Mouse (Mus musculus) heart, postnatal 0 days (tissue): ENCODE measurements around the gene Bbs2. TPM values are rescaled to one million over a fixed set of nuclear protein-coding genes. Genes with fewer than 3 reads are reported as not detected.

Experiments used
- ATAC-seq: fragments of 200-750 bp; cut with Nextera tagmentation; 2 replicates; pipeline ENCODE4 v1.8.0; 2017; ENCODE audit warnings: low read depth, moderate number of reproducible peaks, moderate library complexity; ENCODE audit not compliant: insufficient read depth
- DNase-seq: peaks from one replicate; pipeline ENCODE4 v3.0.0-alpha.2; 2016; ENCODE audit warnings: low spot score
- H3K27ac ChIP-seq: fragments of 300-500 bp; sonication (generic); 2 replicates; pipeline ENCODE4 v1.5.1; 2014; ENCODE audit warnings: low read depth, mild to moderate bottlenecking
- H3K27me3 ChIP-seq: fragments of 300-500 bp; sonication (generic); 2 replicates; pipeline ENCODE4 v1.6.1; 2014; ENCODE audit warnings: low read length, mixed read lengths; ENCODE audit not compliant: control insufficient read depth, insufficient read depth
- H3K36me3 ChIP-seq: fragments of 300-500 bp; sonication (generic); replicated peaks from 2 replicates; pipeline ENCODE4 v1.6.1; 2014; ENCODE audit warnings: low read length, mixed read lengths; ENCODE audit not compliant: control insufficient read depth, insufficient read depth
- H3K4me1 ChIP-seq: fragments of 300-500 bp; sonication (generic); 2 replicates; pipeline ENCODE4 v1.6.1; 2014; ENCODE audit warnings: antibody characterized with exemption; ENCODE audit not compliant: control insufficient read depth, insufficient read depth
- H3K4me2 ChIP-seq: fragments of 300-500 bp; sonication (generic); 2 replicates; pipeline ENCODE4 v1.6.1; 2014; ENCODE audit warnings: low read depth, mild to moderate bottlenecking, low read length, moderate library complexity
- H3K4me3 ChIP-seq: fragments of 300-500 bp; sonication (generic); 2 replicates; pipeline ENCODE4 v1.5.1; 2014; ENCODE audit warnings: low read depth, low read length
- H3K9ac ChIP-seq: fragments of 300-500 bp; sonication (generic); replicated peaks from 2 replicates; pipeline ENCODE4 v1.6.1; 2014; ENCODE audit warnings: low read depth, low read length, mixed read lengths
- H3K9me3 ChIP-seq: fragments of 300-500 bp; sonication (generic); replicated peaks from 2 replicates; pipeline ENCODE4 v1.6.1; 2016; ENCODE audit warnings: low read length; ENCODE audit not compliant: control insufficient read depth
- CTCF ChIP-seq: IDR thresholded peaks from 2 replicates; pipeline ENCODE4 v1.5.1; 2016; ENCODE audit warnings: antibody characterized with exemption, control low read depth, low read depth
- EP300 ChIP-seq: IDR thresholded peaks from 2 replicates; pipeline ENCODE4 v1.6.1; 2016; ENCODE audit warnings: antibody characterized with exemption, low read depth
- WGBS: fragments of 180-500 bp; shearing (Covaris S2); extraction: QIAGEN DNeasy Blood & Tissue Kit; methylation state at CpG from one replicate; pipeline ENCODE4 v1.1.7; 2014; 5-methylcytosine and 5-hydroxymethylcytosine counted together
- polyA plus RNA-seq: library from polyadenylated mRNA; unstranded; fragments of >200 nt; fragmentation: Nextera tagmentation; extraction: Ambion mirVana; gene quantifications from 2 replicates; pipeline ENCODE4 v1.2.1, GENCODE M21; 2015
- total RNA-seq: library from RNA; depleted of rRNA; stranded (reverse); fragments of >200 nt; gene quantifications from 2 replicates; pipeline ENCODE4 v1.2.3, GENCODE M21; 2014; ENCODE audit warnings: low replicate concordance

The Bbs2 gene
- total and polyA plus RNA-seq, 2 experiments from 2014 or later, result 9.1 to 10.1 TPM

GRCm38 (mm10) chr8:94122711-94123468 is 24.2 kb upstream of the Bbs2 start:
- no peak for TF ChIP-seq EP300
- TF ChIP-seq CTCF, result no peak

GRCm38 (mm10) chr8:94121625-94122024 is 22.9 kb upstream of the Bbs2 start:
- no peak overlapping the region for H3K27ac ChIP-seq
- H3K4me3 ChIP-seq, result no peak overlapping the region
- DNase-seq (no peak), ATAC-seq (no peak)
- H3K27me3 ChIP-seq, result no peaks in the 10 kb centered on the region
- no peaks in the 10 kb centered on the region for H3K36me3 ChIP-seq
- H3K4me1 ChIP-seq, result no peaks in the 10 kb centered on the region
- no peak overlapping the region for H3K4me2 ChIP-seq
- no peaks in the 10 kb centered on the region for H3K9me3 ChIP-seq
- TF ChIP-seq CTCF (no peak), EP300 (no peak)
- WGBS, result 83% methylated on average over 9 of the region's 9 CpGs
- H3K9ac ChIP-seq, result no peak overlapping the region

More at GRCm38 (mm10) chr8:94122711-94123468, 24.2 kb upstream of the Bbs2 start:
- no peak overlapping the region for H3K9ac ChIP-seq
- no peak overlapping the region for H3K4me2 ChIP-seq
- DNase-seq (no peak), ATAC-seq (no peak)
- H3K4me1 ChIP-seq, result no peaks in the 10 kb centered on the region
- 36% methylated on average over 8 of the region's 8 CpGs for WGBS
- H3K9me3 ChIP-seq, result no peaks in the 10 kb centered on the region
- H3K27ac ChIP-seq, result no peak overlapping the region
- H3K36me3 ChIP-seq, result no peaks in the 10 kb centered on the region
- H3K27me3 ChIP-seq, result no peaks in the 10 kb centered on the region
- H3K4me3 ChIP-seq, result no peak overlapping the region

GRCm38 (mm10) chr8:94118776-94119430 is 20.2 kb upstream of the Bbs2 start:
- Histone ChIP-seq H3K27ac (no peak overlapping the region), H3K4me2 (no peak overlapping the region), H3K9me3 (no peaks in the 10 kb centered on the region), H3K4me3 (no peak overlapping the region), H3K36me3 (no peaks in the 10 kb centered on the region), H3K9ac (no peak overlapping the region), H3K27me3 (no peaks in the 10 kb centered on the region), H3K4me1 (no peaks in the 10 kb centered on the region)
- no peak for TF ChIP-seq EP300
- 15% methylated on average over 6 of the region's 6 CpGs for WGBS
- no peak for ATAC-seq
- no peak for DNase-seq

- no peaks in the 10 kb centered on the region for H3K27me3 ChIP-seq
- no peak overlapping the region for H3K27ac ChIP-seq
- no peak for DNase-seq
- no peaks in the 10 kb centered on the region for H3K9me3 ChIP-seq
- H3K36me3 ChIP-seq, result no peaks in the 10 kb centered on the region
- WGBS, result 79% methylated on average over 2 of the region's 2 CpGs
- ATAC-seq, result no peak
- H3K4me1 ChIP-seq, result 0 out of 2 replicates have a peak, but pooled peaks cover 3% of the 10 kb centered on the region
- H3K4me3 ChIP-seq, result no peak overlapping the region
- TF ChIP-seq EP300 (no peak), CTCF (no peak)
- H3K4me2 ChIP-seq, result no peak overlapping the region
- no peak overlapping the region for H3K9ac ChIP-seq
Observed at GRCm38 (mm10) chr8:94113972-94114371, 15.2 kb upstream of the Bbs2 start.

- Histone ChIP-seq H3K4me2 (no peak overlapping the region), H3K4me1 (0 out of 2 replicates have a peak, but pooled peaks cover 3% of the 10 kb centered on the region), H3K27ac (no peak overlapping the region), H3K4me3 (no peak overlapping the region), H3K9me3 (no peaks in the 10 kb centered on the region), H3K9ac (no peak overlapping the region), H3K27me3 (no peaks in the 10 kb centered on the region), H3K36me3 (no peaks in the 10 kb centered on the region)
- TF ChIP-seq CTCF, result no peak
- no peak for TF ChIP-seq EP300
- ATAC-seq (no peak), DNase-seq (no peak)
- whole genome bisulfite sequencing, result 25% methylated on average over 1 of the region's 1 CpGs
Observed at GRCm38 (mm10) chr8:94113435-94113834, 14.7 kb upstream of the Bbs2 start.
